Mouse (Mus musculus): ENCODE data around the gene Ube2d3.
"Not testable (repeated sequence)": the region's sequence is repeated elsewhere in the genome, so short reads cannot be mapped to it uniquely, and the experiment has no call there.

The Ube2d3 gene

DNA sequence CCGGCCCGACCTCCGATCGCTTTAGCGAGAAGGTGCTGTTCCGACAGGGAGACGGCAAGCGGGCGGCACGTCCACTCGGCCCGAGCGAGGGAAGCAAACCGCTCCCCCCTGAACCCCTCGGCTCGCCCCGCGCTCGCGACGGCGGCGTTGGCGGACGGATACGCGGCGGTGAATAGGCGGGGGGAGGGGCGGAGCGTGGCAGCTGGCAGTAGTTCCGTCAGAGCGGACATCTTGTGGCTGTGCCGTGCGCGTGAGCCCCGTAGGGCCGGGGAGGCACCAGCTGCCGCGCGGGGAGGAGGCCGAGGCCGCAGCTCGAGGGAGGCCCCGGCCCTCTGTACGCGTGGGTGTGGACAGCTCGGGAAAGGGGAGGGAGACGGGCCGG is 573 bp downstream of the Ube2d3 start:
- no peak for DNase-seq (ENCODE audit: low read depth, low spot score)

GRCm38 (mm10) chr3:135438913-135439531 is 1.1 kb downstream of the Ube2d3 start:
- DNase-seq (ENCODE audit: low read depth, low spot score): no peak

GRCm38 (mm10) chr3:135439651-135440050 is 1.7 kb downstream of the Ube2d3 start:
- DNase-seq (ENCODE audit: low read depth, low spot score): no peak

- DNase-seq (ENCODE audit: low read depth, low spot score): no peak
Observed at GRCm38 (mm10) chr3:135440221-135440620, 2.3 kb downstream of the Ube2d3 start.

DNA sequence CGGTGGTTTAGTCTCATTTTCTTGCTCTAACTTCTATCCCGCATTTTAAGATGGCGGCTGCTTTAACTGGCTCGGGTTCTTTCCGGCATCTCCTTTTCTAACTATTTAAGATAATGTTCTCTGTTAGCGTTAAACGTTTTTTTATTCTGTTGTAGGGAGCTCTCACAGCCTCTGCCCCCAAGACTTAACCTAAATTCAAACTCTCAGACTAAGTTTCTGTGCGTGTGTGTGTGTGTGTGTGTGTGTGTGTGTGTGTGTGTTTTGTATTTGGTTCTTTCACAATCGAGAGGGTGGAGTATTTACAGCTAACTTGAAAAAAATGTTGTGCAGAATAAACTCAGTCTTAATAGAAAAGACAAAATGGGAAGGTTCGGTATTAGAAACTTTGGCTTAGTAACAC is 2.7 kb downstream of the Ube2d3 start:
- DNase-seq (ENCODE audit: low read depth, low spot score): no peak

DNA sequence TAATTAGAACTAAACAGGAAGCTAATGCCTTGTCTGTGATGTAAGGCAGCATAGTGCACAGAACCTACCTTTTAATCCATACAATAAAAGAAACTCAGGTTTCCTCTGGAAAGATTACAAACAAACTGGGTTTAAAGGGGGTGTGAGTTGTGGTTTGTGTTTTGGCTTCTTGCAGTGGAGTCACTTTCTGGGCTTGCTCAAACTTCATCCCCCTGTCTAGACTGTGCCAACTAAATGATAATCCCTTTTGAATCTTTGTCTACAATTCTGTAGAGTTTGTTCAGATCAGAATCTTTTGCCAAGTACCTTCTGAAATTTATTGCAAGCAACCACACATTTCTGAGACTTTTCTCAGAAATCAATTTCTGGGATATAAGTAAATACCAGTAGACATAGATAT is 7.0 kb downstream of the Ube2d3 start:
- no peak for DNase-seq (ENCODE audit: low read depth, low spot score)

GRCm38 (mm10) chr3:135458981-135459380 is 21.0 kb downstream of the Ube2d3 start:
- no peak for DNase-seq (ENCODE audit: low read depth, low spot score)

DNA sequence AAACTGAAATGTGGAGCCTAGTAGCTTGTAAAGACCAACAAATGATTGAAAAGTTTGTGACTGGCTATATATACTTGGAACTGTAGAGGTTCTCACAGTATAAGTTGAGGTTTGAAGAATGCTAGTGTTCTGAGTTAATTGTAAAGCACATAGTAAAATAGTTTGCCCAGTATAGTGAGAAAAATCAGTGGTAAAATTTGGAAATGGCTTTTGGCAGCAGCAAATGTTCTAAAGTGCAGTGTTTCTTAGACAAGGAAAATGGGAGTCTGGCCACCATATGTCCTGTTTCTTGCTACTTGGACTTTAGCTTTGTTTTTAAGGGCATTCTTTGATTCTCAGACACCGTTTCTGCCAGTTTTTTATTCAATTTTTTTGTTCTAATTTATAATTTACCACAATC is 30.5 kb downstream of the Ube2d3 start:
- DNase-seq (ENCODE audit: low read depth, low spot score): no peak

GRCm38 (mm10) chr3:135469146-135469545 is 31.2 kb downstream of the Ube2d3 start:
- DNase-seq (ENCODE audit: low read depth, low spot score): no peak

DNA sequence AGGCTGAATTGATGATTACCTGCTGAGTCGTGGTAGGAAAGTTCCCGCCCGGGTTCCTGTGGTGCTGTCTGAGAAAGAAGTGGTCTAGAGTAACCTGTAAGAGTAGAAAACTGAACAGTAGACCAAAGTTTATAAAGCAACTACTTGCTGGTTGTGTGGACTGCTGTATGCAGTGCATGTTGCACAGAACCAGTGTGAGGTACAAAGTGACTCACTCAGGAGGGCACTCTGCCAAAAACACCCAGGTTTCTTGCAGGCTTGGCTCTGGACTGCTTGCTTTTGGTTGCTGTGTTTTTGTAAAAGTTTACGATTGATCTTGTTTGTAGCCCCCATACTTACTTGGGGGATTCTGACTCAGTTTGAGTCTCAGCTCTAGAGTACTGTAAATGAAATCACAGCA is 32.0 kb downstream of the Ube2d3 start:
- DNase-seq (ENCODE audit: low read depth, low spot score): no peak

- no peak for DNase-seq (ENCODE audit: low read depth, low spot score)
Observed at GRCm38 (mm10) chr3:135470823-135471222, 32.9 kb downstream of the Ube2d3 start.

DNA sequence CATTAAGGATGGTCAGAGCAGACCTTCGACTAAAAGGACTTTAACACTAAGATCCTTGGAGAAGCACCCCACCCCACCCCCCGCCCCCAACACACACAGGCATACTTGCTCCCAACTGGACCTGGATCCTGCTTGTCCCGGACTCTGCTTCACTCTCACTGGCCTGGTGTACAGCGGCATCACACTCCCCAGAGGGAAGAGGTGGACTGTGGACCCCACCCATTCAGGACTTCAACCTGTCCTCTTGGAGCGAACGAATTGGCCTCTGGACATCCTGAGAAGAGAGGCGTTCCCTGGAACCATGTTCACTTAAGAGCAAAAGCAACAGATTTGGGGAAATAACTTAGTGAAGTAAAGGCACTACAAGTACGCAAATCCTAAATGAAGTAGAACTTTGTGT is 37.1 kb downstream of the Ube2d3 start:
- DNase-seq (ENCODE audit: low read depth, low spot score): no peak

DNA sequence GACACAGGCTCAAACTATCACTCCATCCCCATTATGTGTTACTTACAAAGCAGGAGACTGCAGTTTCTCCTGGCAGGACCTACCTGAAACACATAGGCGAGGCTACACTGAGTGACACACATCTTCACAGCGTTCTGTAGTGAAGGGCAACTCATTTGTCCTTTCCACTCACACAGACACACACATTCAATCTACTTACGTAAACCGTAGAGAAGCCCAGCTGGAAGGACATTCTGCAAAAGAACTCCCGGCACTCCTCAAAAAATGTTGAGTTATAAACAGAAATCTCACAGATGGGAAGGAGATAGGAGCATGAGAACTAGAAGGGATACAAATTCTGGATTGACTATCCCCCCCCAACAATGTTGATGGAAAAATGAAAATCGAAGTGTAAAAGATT is 38.3 kb downstream of the Ube2d3 start:
- DNase-seq (ENCODE audit: low read depth, low spot score): no peak

GRCm38 (mm10) chr3:135476977-135477376 is 39.0 kb downstream of the Ube2d3 start:
- DNase-seq (ENCODE audit: low read depth, low spot score): no peak

DNA sequence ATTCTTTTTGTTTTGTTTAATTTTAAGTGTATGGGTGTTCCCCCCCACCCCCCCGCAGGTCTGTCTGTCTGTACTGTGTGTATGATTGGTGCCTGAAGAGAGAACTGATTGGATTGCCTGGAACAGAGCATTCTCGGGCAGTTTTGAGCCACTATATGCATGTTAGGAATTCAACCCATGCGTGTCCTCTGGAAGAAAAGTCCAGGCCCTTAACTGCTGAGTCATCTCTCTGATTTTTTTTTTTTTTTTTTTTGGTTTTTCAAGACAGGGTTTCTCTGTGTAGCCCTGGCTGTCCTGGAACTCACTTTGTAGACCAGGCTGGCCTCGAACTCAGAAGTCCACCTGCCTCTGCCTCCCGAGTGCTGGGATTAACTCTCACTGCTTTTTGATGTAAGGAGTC is 41.1 kb downstream of the Ube2d3 start:
- DNase-seq (ENCODE audit: low read depth, low spot score): not testable (repeated sequence)

DNA sequence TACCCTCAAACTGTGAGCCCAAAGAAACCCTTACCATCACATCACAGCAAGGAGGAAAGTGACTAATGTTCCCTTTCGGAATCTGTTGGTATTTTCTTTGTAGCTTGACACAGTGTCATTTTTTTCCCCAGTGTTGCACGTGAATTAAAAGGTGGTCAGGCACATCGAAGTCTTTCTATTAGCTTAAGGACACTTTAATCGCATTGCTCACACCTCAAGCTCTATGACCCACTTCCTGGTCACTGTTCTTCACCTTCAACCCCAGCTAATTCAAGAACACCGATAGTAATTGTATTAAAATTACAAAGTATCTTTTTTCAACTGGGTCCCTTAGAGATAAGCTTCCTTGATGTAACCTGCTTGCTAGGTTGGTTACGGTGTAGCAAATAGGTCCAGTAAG is 42.8 kb downstream of the Ube2d3 start:
- no peak for DNase-seq (ENCODE audit: low read depth, low spot score)

DNA sequence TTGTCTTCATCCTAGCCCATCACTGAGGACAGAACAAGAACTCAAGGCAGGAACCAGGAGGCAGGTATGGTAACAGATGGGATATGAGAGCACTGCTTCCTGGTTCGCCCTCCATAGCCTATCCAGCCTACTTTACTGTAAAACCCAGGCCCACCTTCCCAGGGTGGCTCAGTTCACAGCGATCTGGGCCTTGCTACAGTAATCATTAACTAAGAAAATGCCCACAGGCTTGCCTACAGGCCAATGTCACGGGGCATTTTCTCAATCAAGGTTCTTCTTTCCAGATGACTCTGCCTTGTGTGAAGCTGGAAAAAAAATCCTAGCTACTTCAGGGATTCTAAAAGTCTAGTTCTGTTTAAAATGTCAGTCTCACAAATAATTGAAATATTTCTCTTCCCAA is 43.7 kb downstream of the Ube2d3 start:
- DNase-seq (ENCODE audit: low read depth, low spot score): no peak

GRCm38 (mm10) chr3:135484650-135485049 is 46.7 kb downstream of the Ube2d3 start:
- not testable (repeated sequence) for DNase-seq (ENCODE audit: low read depth, low spot score)

DNA sequence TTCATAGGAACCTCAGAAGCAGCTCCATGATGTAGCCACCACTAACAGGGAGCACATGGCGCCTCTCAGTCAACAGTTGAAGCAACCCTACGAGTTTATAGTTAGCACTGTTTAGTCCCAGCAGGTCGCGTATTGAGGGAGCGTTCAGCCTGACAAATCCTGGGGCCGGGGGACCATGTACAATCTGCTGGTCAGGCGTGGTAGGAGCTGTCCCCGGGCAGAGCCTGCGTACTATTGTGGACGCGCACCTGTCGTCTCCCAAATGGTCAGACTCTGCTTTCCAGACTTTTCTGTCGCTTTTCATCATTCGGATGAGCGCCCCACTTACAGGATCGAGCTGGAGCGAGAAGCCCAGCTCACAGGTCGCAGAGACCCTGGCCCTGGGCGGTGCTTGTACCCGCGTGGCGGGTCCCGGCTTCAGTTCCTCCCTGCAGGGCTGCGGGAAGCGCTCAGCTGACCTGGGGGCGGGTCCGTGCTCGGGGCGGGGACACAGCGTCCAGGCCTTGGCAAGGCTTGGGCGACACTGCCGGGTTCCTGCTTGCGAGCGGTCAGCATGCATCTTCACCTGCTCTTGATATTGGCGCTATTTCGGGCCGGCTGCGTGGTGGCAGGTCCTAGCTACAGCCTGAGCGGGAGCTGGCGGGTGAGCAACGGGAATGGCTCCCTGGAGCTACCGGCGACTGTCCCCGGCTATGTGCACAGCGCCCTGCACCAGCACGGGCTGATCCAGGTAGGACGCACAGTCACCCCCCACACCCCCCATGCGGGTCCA is 47.4 kb downstream of the Ube2d3 start, which contains the start of gene Manba:
Gene Manba, plus strand, starts transcription at position 484 of the 772 bp plus-strand sequence.
- DNase-seq (ENCODE audit: low read depth, low spot score): no peak

DNA sequence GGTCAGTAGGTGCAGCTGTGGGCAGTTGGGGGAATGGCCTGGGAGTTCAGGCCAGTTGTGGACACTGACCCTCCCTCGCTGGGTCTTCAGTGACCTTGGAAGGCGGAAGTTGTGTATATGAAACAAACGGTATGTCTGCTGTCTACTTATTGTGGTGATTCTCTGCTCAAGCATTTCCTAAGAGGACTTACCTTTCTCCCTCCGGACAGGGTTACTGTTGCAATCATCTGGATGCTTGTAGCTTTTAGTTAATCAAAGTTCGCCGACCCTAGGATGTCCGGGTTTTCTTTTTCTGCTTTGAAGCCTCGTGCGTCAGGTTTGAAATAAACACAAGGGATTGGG is 47.9 kb downstream of the Ube2d3 start:
- no peak for DNase-seq (ENCODE audit: low read depth, low spot score)

- DNase-seq (ENCODE audit: low read depth, low spot score): no peak
Observed at GRCm38 (mm10) chr3:135486351-135486750, 48.4 kb downstream of the Ube2d3 start.

- no peak for DNase-seq (ENCODE audit: low read depth, low spot score)
Observed at GRCm38 (mm10) chr3:135487803-135488202, 49.9 kb downstream of the Ube2d3 start.

DNA sequence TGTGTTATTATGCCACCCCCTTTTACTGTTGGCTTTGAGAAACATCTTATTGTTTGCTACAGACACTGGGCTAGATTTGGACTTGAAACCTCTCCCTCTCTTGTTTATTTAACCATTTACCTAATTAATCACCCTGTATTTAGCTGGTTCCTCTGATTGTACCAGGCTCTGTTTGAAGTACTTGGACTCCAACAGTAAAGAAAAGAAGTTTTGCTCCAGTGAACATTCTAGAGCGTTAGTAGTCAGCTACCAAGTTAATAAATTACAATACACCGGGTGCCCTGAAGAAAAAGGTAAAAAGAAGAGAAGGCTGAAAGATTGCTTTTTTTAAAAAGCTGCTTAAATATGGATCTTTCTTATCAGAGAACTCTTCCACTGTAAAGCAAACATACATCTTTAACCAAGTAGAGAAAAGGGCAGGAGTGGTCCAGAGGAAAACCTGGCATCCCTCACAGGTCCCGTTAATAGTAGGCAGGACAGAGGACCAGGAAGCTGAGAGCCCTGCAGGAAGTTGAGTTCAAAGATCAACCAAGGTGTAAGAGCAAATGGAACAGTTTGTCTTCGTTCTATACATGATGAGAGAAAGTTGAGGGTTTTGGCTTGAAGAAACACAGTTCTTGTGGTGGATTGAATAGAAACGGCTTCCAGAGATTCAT is 52.0 kb downstream of the Ube2d3 start:
- no peak for DNase-seq (ENCODE audit: low read depth, low spot score)
